Mouse (Mus musculus) lung, embryonic 15.5 days (tissue): ENCODE measurements around the gene Ubxn11. TPM values are rescaled to one million over a fixed set of nuclear protein-coding genes. Genes with fewer than 3 reads are reported as not detected.

ENCODE experiments used
- ATAC-seq: fragments of 200-750 bp; cut with Nextera tagmentation; 2 replicates; pipeline ENCODE4 v1.8.0; 2017; ENCODE audit warnings: moderate number of reproducible peaks, borderline replicate concordance; ENCODE audit not compliant: low FRiP score, low TSS enrichment; ENCODE audit errors: extremely low read depth
- H3K27ac ChIP-seq: fragments of 300-500 bp; sonication (generic); 2 replicates; pipeline ENCODE4 v1.5.1; 2015; ENCODE audit warnings: moderate library complexity, mild to moderate bottlenecking, inconsistent platforms
- H3K27me3 ChIP-seq: fragments of 300-500 bp; sonication (generic); 2 replicates; pipeline ENCODE4 v1.6.1; 2015; ENCODE audit warnings: inconsistent platforms
- H3K36me3 ChIP-seq: fragments of 300-500 bp; sonication (generic); 2 replicates; pipeline ENCODE4 v1.6.1; 2015; ENCODE audit warnings: inconsistent platforms
- H3K4me1 ChIP-seq: fragments of 300-500 bp; sonication (generic); 2 replicates; pipeline ENCODE4 v1.6.1; 2015; ENCODE audit warnings: inconsistent platforms
- H3K4me2 ChIP-seq: fragments of 300-500 bp; sonication (generic); 2 replicates; pipeline ENCODE4 v1.6.1; 2015; ENCODE audit warnings: inconsistent platforms, mild to moderate bottlenecking, moderate library complexity
- H3K4me3 ChIP-seq: fragments of 300-500 bp; sonication (generic); 2 replicates; pipeline ENCODE4 v1.5.1; 2015; ENCODE audit warnings: mild to moderate bottlenecking, inconsistent platforms
- H3K9ac ChIP-seq: fragments of 300-500 bp; sonication (generic); 2 replicates; pipeline ENCODE4 v1.6.1; 2015; ENCODE audit warnings: inconsistent platforms
- H3K9me3 ChIP-seq: fragments of 300-500 bp; sonication (generic); 2 replicates; pipeline ENCODE4 v1.6.1; 2016; ENCODE audit warnings: inconsistent platforms
- WGBS: fragments of 180-500 bp; shearing (Covaris S2); methylation state at CpG from one replicate; pipeline ENCODE4 v1.1.7; 2015; 5-methylcytosine and 5-hydroxymethylcytosine counted together
- polyA plus RNA-seq: library from polyadenylated mRNA; unstranded; fragments of >200 nt; fragmentation: Nextera tagmentation; extraction: Ambion mirVana; gene quantifications from 2 replicates; pipeline ENCODE4 v1.2.1, GENCODE M21; 2015

The Ubxn11 gene
- polyA plus RNA-seq = 9.1 and 9.6 TPM in 2 replicates

DNA sequence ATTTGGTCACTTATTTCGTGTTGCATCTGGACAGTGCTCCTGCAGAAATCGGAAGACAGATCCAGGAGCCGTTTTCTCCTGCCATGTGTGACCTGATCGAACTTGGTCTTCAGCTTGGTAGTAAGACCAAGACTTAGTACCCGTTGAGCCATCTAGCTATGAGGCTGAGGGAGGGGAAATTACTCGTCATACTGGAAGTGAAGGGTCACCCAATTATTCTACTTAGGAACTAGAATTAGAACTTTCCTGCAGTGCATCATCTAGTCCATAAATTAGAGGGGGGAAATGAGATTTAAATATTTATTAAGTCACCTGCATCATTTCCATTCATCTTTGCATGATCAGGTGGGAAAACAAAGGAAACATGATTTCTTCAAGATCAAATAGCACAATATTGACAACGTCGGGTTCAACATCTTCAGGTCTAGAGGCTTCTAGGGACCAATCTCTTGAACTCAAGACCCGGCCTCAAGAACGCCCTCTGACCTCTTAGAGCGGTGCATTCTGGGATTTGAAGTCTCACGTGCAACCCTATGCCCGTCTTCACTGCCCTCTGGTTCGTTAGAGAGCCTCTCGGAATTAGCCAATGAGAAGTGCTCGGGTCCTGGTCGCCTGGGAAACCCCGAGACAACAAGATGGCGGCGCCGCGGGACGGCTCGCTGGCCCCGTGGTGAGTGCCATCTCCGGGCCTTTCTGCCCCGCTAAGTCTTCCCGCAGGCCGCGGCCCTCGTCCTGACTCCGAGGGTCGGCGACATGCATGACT is at the start of gene Ubxn11:
Ubxn11 (plus strand) TSS at position 592 of the 763 bp plus-strand sequence.
- Histone ChIP-seq H3K4me2 (peak within 1 kb of the TSS; percentile 64), H3K27ac (no peak within 1 kb of the TSS), H3K4me3 (peak within 1 kb of the TSS; percentile 64), H3K9ac (peak within 1 kb of the TSS; percentile 58), H3K36me3 (no peaks in the 10 kb centered on the region), H3K4me1 (peaks cover 6% of the 10 kb centered on the region), H3K27me3 (no peaks in the 10 kb centered on the region), H3K9me3 (no peaks in the 10 kb centered on the region)
- peak; percentile 94 for ATAC-seq
- 17% methylated on average over 34 of the region's 34 CpGs for WGBS

DNA sequence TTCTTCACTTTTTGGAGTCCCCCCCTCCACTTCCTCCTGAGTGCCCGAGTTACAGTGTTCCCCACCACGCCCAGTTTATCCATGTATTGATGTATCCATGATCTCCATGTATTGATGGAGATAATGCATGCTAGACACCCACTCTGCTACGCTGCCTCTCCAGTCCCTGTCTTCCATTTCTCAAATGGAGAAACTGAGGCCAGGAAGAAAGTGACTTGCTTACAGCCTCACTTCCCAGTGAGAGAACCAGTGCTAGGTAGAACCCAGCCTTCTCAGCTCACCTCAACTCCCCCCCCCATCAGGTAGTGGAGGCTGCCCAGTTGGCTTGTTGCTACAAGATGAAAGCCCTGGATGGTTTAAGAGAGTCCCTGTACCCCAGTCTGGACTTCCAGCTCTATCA is 48.8 kb upstream of the Ubxn11 start, which contains the start of gene Zfp683:
Zfp683 (plus strand) TSS at position 301 of the 400 bp plus-strand sequence.
- whole genome bisulfite sequencing = 73% methylated on average over 3 of the region's 3 CpGs
- H3K4me3 ChIP-seq = no peak within 1 kb of the TSS
- H3K36me3 ChIP-seq = no peaks in the 10 kb centered on the region
- ATAC-seq = no peak
- no peaks in the 10 kb centered on the region for H3K9me3 ChIP-seq
- H3K4me1 ChIP-seq = peaks cover 12% of the 10 kb centered on the region
- no peak within 1 kb of the TSS for H3K9ac ChIP-seq
- H3K4me2 ChIP-seq = no peak within 1 kb of the TSS
- no peak within 1 kb of the TSS for H3K27ac ChIP-seq
- no peaks in the 10 kb centered on the region for H3K27me3 ChIP-seq

DNA sequence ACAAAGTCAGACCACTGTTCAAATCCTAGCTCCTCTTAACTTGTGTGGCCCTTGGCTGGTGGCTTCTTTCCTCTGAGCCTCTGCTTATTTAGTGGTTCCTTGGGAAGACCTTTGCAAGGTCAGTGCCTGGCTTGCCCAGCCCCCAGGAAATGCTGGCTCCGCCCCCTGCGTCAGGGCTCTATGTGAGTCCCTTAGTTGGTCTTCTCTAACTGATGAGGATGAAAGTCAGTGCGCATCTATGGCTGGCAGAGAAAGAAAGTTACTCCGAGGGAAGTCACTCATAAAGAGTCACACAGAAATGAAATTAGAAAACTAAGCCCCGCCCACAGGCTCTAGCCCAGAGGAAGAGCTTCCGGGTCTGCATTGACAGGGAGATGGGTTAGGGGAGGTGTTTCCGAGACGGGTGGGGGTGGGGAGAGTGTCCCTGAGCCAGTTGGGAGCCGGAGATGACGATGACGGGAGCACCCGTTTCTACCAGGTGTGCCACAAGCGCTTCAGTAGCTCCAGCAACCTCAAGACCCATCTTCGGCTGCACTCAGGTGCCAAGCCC is 44.1 kb upstream of the Ubxn11 start:
- 0 out of 2 replicates have a peak overlapping the region, but pooled peaks have one; percentile 5 for H3K4me3 ChIP-seq
- H3K9ac ChIP-seq = no peak overlapping the region
- 0 out of 2 replicates have a peak, but pooled peaks cover 8% of the 10 kb centered on the region for H3K4me1 ChIP-seq
- ATAC-seq = no peak
- H3K9me3 ChIP-seq = no peaks in the 10 kb centered on the region
- H3K4me2 ChIP-seq = peak overlapping the region; percentile 37
- 24% methylated on average over 14 of the region's 14 CpGs for WGBS
- H3K36me3 ChIP-seq = no peaks in the 10 kb centered on the region
- H3K27ac ChIP-seq = no peak overlapping the region
- H3K27me3 ChIP-seq = peaks cover 5% of the 10 kb centered on the region; the same call in 1 of the 2 replicates

DNA sequence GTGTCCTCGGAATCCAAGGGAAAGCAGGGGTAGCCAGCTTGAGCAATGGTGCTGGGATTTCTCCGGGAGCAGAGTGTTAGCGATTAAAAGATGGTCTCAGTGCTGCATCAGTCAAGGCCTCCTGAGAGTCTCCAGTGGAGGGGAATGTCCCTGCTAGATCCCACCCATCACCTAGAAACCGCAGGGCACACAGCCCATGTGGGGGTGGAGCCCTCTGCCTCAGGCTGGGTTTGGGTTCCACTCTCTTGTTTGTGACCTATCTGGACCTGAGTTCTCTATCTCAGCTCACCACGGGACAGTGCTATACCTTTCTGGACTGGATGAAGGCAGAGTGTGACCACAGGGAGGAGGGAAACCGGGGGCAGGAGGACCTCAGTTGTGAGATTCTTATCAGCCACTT is 43.5 kb upstream of the Ubxn11 start:
- H3K27me3 ChIP-seq = peaks cover 5% of the 10 kb centered on the region; the same call in 1 of the 2 replicates

DNA sequence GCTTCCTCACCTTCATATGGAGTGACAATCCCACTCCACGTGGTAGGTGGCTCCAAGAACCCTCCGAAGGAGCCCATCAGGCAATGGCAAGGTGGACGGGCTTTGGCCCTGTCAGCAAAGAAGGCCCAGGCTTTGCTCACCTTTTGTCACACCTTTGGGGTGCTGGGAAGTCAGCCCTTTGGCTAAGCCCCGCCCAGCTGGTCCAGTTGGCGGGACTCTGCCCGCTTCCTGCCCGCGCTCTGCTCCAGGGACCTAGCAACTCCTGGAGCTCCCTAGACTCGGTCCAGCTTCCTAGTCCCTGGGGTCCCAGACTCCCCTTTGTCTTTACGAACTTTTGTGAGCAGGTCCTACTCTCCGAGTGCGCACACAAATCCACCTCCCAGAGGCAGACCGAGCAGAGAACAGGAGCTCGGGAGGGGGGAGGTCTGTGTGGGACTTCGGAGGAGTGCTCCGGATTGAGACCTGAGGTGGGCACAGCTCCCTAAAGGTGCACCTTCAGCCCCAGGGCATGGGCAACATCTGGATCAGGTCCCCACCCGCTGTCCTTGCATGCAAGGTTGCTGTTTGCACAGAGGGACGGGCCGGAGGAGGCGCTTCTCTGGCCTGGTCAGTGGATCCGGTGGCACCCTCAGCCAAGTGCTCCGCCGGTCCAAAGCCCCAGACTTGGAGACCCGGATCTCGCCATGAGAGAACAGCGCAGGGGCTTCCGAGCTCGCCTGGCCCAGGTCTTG is 42.1 kb upstream of the Ubxn11 start, which contains the start of gene Crybg2:
Crybg2 (plus strand) TSS at position 681 of the 731 bp plus-strand sequence.
- no peak for ATAC-seq
- no peak within 1 kb of the TSS for H3K27ac ChIP-seq
- H3K36me3 ChIP-seq = no peaks in the 10 kb centered on the region
- no peaks in the 10 kb centered on the region for H3K9me3 ChIP-seq
- no peak within 1 kb of the TSS for H3K4me3 ChIP-seq
- no peak within 1 kb of the TSS for H3K9ac ChIP-seq
- H3K4me1 ChIP-seq = peaks cover 8% of the 10 kb centered on the region
- no peak within 1 kb of the TSS for H3K4me2 ChIP-seq
- WGBS = 40% methylated on average over 28 of the region's 28 CpGs
- peaks cover 13% of the 10 kb centered on the region for H3K27me3 ChIP-seq

More for the DNA sequence above, 43.5 kb upstream of the Ubxn11 start:
- no peaks in the 10 kb centered on the region for H3K9me3 ChIP-seq
- no peaks in the 10 kb centered on the region for H3K36me3 ChIP-seq
- 68% methylated on average over 6 of the region's 6 CpGs for WGBS
- no peak for ATAC-seq
- no peak overlapping the region for H3K4me3 ChIP-seq
- 0 out of 2 replicates have a peak, but pooled peaks cover 8% of the 10 kb centered on the region for H3K4me1 ChIP-seq
- no peak overlapping the region for H3K9ac ChIP-seq
- H3K4me2 ChIP-seq = no peak overlapping the region
- no peak overlapping the region for H3K27ac ChIP-seq

DNA sequence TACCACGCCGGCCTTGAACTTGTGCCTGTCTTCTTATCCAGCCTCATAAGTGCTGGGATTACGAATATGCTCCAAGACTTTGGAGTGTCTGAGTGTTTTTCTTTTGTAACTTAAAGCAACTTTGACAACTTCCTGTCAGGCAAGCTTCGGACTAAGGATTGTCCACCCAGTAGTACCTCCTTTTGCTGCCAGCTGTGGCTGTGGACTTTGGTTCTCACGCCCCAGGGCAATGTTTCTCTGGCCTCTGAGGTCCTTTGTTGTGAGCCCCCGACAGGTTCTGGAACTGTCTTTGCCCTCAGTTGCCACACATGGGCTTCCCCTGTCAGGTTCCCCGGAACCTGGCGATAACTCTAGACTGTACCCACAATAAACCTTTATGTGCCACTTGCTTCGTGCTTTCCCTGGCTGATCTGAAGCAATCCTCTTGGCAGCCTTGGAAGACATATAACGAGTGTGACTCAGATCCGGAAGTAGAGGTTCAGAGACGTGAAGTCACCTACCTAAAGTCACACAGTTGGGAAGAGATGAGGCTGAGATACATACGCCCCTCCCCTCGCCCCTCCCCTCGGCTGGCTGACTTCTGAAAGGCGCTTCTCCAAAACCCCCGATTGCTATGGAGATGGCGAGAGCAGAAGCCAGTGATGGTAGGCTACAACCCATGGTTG is 41.1 kb upstream of the Ubxn11 start:
- Histone ChIP-seq H3K9ac (no peak overlapping the region), H3K9me3 (no peaks in the 10 kb centered on the region), H3K4me3 (no peak overlapping the region), H3K36me3 (no peaks in the 10 kb centered on the region), H3K4me2 (no peak overlapping the region), H3K27me3 (peaks cover 19% of the 10 kb centered on the region), H3K27ac (no peak overlapping the region), H3K4me1 (peaks cover 8% of the 10 kb centered on the region)
- ATAC-seq = no peak
- 57% methylated on average over 18 of the region's 18 CpGs for WGBS

DNA sequence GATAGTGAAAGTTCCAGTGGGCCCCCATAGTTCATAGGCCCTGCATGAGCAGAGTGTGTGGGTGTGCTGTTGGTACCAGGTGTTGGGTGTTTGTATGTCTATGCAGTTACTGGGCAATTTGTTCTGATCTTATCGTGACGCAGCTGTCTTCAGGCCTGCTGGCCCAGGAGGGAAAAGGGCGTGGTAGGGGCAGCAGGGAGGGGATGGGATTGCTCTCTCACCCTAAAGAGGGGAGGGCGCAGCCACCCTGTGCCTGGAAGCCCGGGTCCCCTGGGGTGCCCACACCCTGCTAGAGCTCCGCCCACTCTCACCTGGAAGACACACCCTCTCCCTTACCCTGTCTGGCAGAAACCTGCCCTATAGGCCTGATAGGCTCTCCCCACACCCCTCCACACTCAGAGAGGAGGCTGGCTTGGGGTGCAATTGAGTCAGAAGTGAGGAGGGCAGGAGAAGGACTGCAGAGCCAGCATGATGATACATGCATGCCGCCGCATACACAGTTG is 40.4 kb upstream of the Ubxn11 start:
- peak; percentile 9; the same call in 1 of the 2 replicates for ATAC-seq
- no peak overlapping the region for H3K9ac ChIP-seq
- no peak overlapping the region for H3K27ac ChIP-seq
- H3K27me3 ChIP-seq = peaks cover 21% of the 10 kb centered on the region
- WGBS = 49% methylated on average over 7 of the region's 8 CpGs
- no peak overlapping the region for H3K4me3 ChIP-seq
- no peaks in the 10 kb centered on the region for H3K36me3 ChIP-seq
- peaks cover 8% of the 10 kb centered on the region for H3K4me1 ChIP-seq
- H3K9me3 ChIP-seq = no peaks in the 10 kb centered on the region
- H3K4me2 ChIP-seq = no peak overlapping the region

DNA sequence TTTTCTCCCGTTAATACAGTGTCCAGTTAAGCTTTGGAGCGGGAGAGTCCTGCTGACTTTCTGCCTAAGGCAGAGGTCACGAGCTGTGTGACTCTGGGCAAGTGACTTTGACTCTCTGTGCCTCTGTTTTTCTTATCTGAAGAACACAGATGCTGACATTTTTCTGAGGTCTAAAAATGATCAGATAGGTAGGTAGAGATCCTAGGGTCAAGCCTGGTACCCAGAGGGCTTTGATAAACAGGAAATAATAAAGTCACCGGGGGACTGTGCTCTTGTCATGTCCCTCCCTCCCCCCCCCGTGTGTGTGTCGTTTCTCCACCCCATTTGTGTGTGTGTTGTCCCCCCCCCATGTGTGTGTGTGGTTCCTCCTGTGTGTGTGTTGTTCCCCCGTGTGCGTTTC is 39.8 kb upstream of the Ubxn11 start:
- H3K27me3 ChIP-seq = peaks cover 22% of the 10 kb centered on the region
- ATAC-seq = no peak
- H3K36me3 ChIP-seq = no peaks in the 10 kb centered on the region
- H3K9me3 ChIP-seq = no peaks in the 10 kb centered on the region
- no peak overlapping the region for H3K4me3 ChIP-seq
- WGBS = 47% methylated on average over 8 of the region's 8 CpGs
- H3K4me2 ChIP-seq = no peak overlapping the region
- H3K4me1 ChIP-seq = peaks cover 8% of the 10 kb centered on the region
- H3K27ac ChIP-seq = no peak overlapping the region
- no peak overlapping the region for H3K9ac ChIP-seq

DNA sequence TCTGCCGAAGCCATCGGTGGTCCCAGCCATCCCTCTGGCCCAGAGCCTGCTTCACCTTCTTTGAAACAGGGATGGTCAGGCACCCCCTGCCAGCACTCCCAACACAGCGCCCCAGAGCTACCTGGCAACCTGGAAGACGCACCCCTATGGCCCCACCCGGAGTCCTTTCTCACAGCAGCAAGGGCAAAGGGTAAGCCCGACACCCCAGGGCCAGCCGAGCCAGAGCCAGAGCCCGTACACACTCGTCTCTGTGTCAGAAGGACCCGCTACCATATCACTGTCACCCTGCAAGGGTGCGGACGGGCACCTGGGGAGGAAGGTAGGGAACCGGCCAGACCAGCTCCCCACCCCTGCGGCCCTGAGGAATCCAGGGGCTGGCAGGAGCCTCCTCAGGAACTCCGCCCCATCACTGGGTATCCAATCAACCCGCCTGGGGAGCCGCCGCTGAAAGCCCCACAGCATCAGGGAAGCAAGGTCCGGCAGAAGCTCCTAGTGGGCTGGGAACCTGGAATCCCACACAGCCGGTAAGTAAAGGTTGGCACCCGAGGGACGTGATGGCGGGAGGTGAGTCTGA is 36.9 kb upstream of the Ubxn11 start:
- Histone ChIP-seq H3K4me2 (peak overlapping the region; percentile 52), H3K27ac (no peak overlapping the region), H3K9ac (no peak overlapping the region), H3K4me1 (peaks cover 3% of the 10 kb centered on the region), H3K4me3 (peak overlapping the region; percentile 21), H3K36me3 (no peaks in the 10 kb centered on the region), H3K9me3 (no peaks in the 10 kb centered on the region), H3K27me3 (peaks cover 18% of the 10 kb centered on the region)
- 14% methylated on average over 23 of the region's 23 CpGs for WGBS
- no peak for ATAC-seq

DNA sequence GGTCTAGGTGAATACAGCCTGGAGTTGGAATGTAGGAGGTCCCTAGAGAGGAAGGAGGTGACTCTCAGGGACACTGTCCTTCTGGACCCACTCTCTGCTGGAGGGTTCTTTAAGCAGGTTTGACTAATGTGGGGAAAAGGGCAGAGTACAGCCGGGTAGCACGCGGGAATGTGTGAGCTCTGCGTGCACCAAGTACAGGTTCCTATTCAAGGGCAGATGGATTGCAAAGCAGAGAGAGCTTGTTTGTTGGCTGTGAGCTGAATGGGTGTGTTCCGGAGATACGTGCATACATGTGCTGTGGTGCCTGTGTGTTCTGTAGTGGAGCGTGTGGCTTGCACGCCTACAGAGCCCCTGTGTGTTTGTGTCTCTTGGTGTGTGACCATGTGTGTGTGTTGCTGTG is 35.0 kb upstream of the Ubxn11 start:
- 84% methylated on average over 8 of the region's 8 CpGs for WGBS
- Histone ChIP-seq H3K36me3 (no peaks in the 10 kb centered on the region), H3K27me3 (peaks cover 18% of the 10 kb centered on the region), H3K9ac (no peak overlapping the region), H3K4me2 (no peak overlapping the region), H3K4me1 (no peaks in the 10 kb centered on the region; the same call in none of the 2 replicates), H3K4me3 (no peak overlapping the region), H3K9me3 (no peaks in the 10 kb centered on the region), H3K27ac (no peak overlapping the region)
- ATAC-seq = no peak
